Mouse (Mus musculus) cerebellum, adult 18-20 months (tissue): ENCODE data around the gene Neb.
A peak's percentile ranks its signal among the peaks of the same experiment; 100 is the strongest.
"Not testable (repeated sequence)": the region's sequence is repeated elsewhere in the genome, so short reads cannot be mapped to it uniquely, and the experiment has no call there.

Experiments used
- DNase-seq, 2 experiments: peaks; one replicate each; pipeline ENCODE4 v3.0.0; 2021

The Neb gene

GRCm38 (mm10) chr2:52174951-52175350 lies 203.3 kb downstream of the Neb start:
- no peak for DNase-seq

- no peak for DNase-seq
Observed at GRCm38 (mm10) chr2:52169243-52170005, 208.8 kb downstream of the Neb start.

DNA sequence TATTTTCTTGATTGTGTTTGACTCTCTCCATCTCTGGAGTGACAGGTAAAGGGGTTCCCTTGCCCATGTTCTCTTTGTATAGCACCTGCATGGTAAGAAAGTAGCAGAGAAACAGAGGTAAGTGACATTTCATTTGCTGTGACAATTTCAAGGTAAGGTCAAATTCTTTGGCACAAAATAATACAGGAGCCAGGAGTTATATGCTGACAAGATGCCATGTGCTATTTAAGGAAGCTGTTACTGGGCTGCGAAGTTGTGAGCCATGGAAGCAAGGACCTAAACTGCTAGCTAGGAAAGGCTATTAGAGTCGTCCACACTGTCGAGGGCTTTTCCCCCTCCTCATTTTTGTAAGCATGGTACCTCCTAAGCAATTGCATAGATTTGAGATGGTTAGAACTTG lies 225.2 kb downstream of the Neb start:
- DNase-seq: no peak

GRCm38 (mm10) chr2:52133351-52133750 lies 244.9 kb downstream of the Neb start:
- DNase-seq: peak in 1 of 2 experiments; percentile 31

- DNase-seq: not testable (repeated sequence)
Observed at GRCm38 (mm10) chr2:52131370-52131769, 246.9 kb downstream of the Neb start.

- no peak for DNase-seq
Observed at GRCm38 (mm10) chr2:52114086-52114485, 264.2 kb downstream of the Neb start.
